Mouse (Mus musculus): ENCODE measurements around the gene Gpr18.

DNA sequence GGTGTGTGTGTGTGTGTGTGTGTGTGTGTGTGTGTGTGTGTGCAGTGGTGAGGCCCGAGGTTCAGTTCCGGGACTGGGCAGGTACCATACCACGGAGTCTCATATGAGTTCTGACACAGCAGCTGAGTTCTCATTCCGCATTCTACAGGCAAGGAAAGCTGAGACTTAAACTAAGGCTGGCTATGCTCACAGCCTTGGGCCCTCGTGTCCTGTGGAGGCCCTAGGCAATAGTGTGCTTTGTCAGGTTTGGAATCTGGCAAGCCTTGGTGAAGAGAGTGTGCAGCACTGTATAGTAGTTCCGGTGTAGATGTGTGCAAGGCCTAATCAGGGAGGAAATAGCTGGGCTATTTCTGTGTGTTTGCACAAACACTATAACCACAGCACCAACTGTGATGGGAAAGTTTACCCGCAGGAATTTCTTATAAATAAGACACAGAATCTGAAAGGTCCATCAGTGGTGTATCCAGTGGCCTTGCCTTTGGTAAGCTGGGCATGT is 12.2 kb downstream of the Gpr18 start:
- TF ChIP-seq CTCF (IDR thresholded peaks at IDR 0.05; ENCODE audit: extremely low read depth, insufficient read depth, insufficient read length, insufficient replicate concordance): no peak
- no peak for TF ChIP-seq POLR2A (IDR thresholded peaks at IDR 0.05; ENCODE audit: low read depth, low read length)
